Mouse (Mus musculus): Measurements from ENCODE around the gene Car9.

GRCm38 (mm10) chr4:43481894-43482456, 24.8 kb upstream of the Car9 start:
- no peak for TF ChIP-seq POLR2A (IDR thresholded peaks at IDR 0.05; ENCODE audit: extremely low read depth, insufficient read depth, low read length)
- no peak for TF ChIP-seq CTCF (IDR thresholded peaks at IDR 0.05; ENCODE audit: extremely low read depth, insufficient read depth, low read length)
